Mouse (Mus musculus) layer of hippocampus, postnatal 14 days (tissue): ENCODE results near the gene Atg4a-ps. TPM values are rescaled to one million over a fixed set of nuclear protein-coding genes. Genes with fewer than 3 reads are reported as not detected.

Source experiments
- microRNA-seq, 2 experiments: library from miRNA; unstranded; fragments of <30 nt; microRNA quantifications; one replicate each; pipeline ENCODE4 v1.2.0; 2021
- total RNA-seq, 2 experiments: library from RNA; stranded (reverse); gene quantifications; 2 replicates each; pipeline ENCODE4 v1.2.3; 2021

The Atg4a-ps gene
- total RNA-seq, 2 experiments from 2014 or later, result 0.90 TPM; not detected in 1

Small RNA genes within 50 kb of the gene (microRNA-seq; reads per million reads assigned to microRNA genes)
- gene Gm25325, result 0 reads per million in 2 experiments

Other genes starting within 250 kb of the Atg4a-ps start
- 1 to 10 TPM; 8.3 to 8.8 TPM for gene Syt6, start 70.8 kb downstream of the Atg4a-ps start, total RNA-seq
- gene Olfml3, start 91.9 kb upstream of the Atg4a-ps start, total RNA-seq, result 10 to 100 TPM; 11.1 to 12.6 TPM
- not detected for gene Gm10964, start 93.3 kb upstream of the Atg4a-ps start, total RNA-seq
- 10 to 100 TPM; 91.2 to 91.3 TPM for gene Hipk1, start 145.5 kb upstream of the Atg4a-ps start, total RNA-seq
- 1 to 10 TPM; 8.9 to 9.1 TPM for gene Dclre1b, start 163.4 kb upstream of the Atg4a-ps start, total RNA-seq
- gene Ap4b1, start 163.5 kb upstream of the Atg4a-ps start, total RNA-seq, result 10 to 100 TPM; 13.0 to 16.2 TPM
- gene Gm43064, start 163.5 kb upstream of the Atg4a-ps start, total RNA-seq, result under 1 TPM; 0.30 to 0.45 TPM
- 1 to 10 TPM in 1 of 2 experiments, under 1 TPM in 1; 0.88 to 1.2 TPM for gene Bcl2l15, start 186.5 kb upstream of the Atg4a-ps start, total RNA-seq
- 1 to 10 TPM; 1.2 to 1.5 TPM for gene Ptpn22, start 213.7 kb upstream of the Atg4a-ps start, total RNA-seq